Mouse (Mus musculus): ENCODE measurements around the gene Icam1. TPM values are rescaled to one million over a fixed set of nuclear protein-coding genes. Genes with fewer than 3 reads are reported as not detected.

Gene Icam1
- polyA plus RNA-seq, 1 experiment from 2014 or later: 9.5 TPM

DNA sequence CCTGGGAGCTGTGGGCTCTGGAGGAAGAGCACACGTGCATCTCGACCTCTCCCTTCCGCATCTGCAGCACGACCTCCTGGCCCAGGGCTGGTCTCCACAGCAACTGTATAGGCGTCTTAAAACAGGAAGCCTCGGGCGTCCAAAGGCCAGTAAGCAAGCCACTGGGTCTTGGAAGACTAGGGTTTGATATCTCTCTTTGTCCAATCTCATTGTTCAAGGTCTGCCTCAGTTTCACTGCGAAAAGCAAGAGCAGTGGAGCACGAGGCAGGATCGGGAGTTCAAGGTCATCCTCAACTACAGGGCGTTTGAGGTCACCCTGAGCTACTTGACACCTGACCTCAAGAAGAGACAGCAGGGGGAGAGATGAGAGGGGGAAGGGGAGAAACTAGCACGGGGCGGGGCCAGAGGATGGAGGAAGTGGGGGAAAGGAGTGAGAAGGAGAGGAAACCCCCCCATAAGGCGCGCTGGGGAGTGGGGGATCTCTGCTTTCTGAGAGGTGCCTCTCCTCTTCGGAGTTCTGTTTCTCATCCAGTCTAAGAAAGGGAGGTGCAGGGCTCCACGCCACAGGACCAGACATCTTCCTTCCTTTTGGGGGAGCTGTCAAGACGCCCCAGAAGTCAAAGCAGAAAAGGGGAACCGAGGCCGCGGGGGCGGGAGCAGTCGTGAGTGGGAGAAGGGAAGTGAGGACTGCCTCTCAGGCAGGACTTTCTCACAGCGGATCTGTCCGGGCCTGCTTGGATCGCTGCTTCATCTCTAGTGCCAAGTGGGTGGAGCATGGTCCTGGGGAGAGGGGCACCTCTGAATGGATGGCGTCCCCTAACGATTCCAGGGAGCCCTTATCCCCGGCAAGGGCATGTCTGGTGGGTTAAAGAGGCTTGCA is 854 bp upstream of the Icam1 start:
- Histone ChIP-seq H3K36me3 (ENCODE audit: control insufficient read depth, insufficient read depth, low read length) (no peaks in the 10 kb centered on the region), H3K4me1 (replicated peaks; ENCODE audit: control insufficient read depth, insufficient read depth) (no peaks in the 10 kb centered on the region), H3K27me3 (ENCODE audit: control insufficient read depth, insufficient read depth, low read length) (no peaks in the 10 kb centered on the region), H3K27ac (replicated peaks) (peak overlapping the region; percentile 45), H3K4me2 (replicated peaks; ENCODE audit: low read depth) (peak overlapping the region; percentile 69), H3K4me3 (ENCODE audit: low read depth, low read length) (peak overlapping the region; percentile 41), H3K9ac (ENCODE audit: low read length) (peak overlapping the region; percentile 50), H3K9me3 (ENCODE audit: control insufficient read depth, low read length) (no peaks in the 10 kb centered on the region)
- WGBS: 9% methylated on average over 29 of the region's 29 CpGs
- peak; percentile 37 for DNase-seq (ENCODE audit: low spot score)
- peak; percentile 37; the same call in 1 of the 2 replicates for ATAC-seq (ENCODE audit: low FRiP score, low TSS enrichment)
- no peak for TF ChIP-seq EP300 (optimal IDR thresholded peaks at IDR 0.05)
- TF ChIP-seq CTCF (IDR thresholded peaks at IDR 0.05; ENCODE audit: low read depth): no peak

GRCm38 (mm10) chr9:21016331-21017176 is 769 bp downstream of the Icam1 start:
- Histone ChIP-seq H3K9me3 (ENCODE audit: control insufficient read depth, low read length) (no peaks in the 10 kb centered on the region), H3K27ac (replicated peaks) (no peak overlapping the region; the same call in 1 of the 2 replicates), H3K4me3 (ENCODE audit: low read depth, low read length) (peak overlapping the region; percentile 41), H3K27me3 (ENCODE audit: control insufficient read depth, insufficient read depth, low read length) (no peaks in the 10 kb centered on the region), H3K4me2 (replicated peaks; ENCODE audit: low read depth) (peak overlapping the region; percentile 69), H3K36me3 (ENCODE audit: control insufficient read depth, insufficient read depth, low read length) (no peaks in the 10 kb centered on the region), H3K9ac (ENCODE audit: low read length) (peak overlapping the region; percentile 35; the same call in 1 of the 2 replicates), H3K4me1 (replicated peaks; ENCODE audit: control insufficient read depth, insufficient read depth) (no peaks in the 10 kb centered on the region)
- DNase-seq (ENCODE audit: low spot score): no peak
- WGBS: 7% methylated on average over 17 of the region's 17 CpGs
- ATAC-seq (ENCODE audit: low FRiP score, low TSS enrichment): no peak
- TF ChIP-seq CTCF (IDR thresholded peaks at IDR 0.05; ENCODE audit: low read depth) (no peak), EP300 (optimal IDR thresholded peaks at IDR 0.05) (no peak)

- WGBS: 38% methylated on average over 4 of the region's 4 CpGs
- Histone ChIP-seq H3K27me3 (ENCODE audit: control insufficient read depth, insufficient read depth, low read length) (no peaks in the 10 kb centered on the region), H3K36me3 (ENCODE audit: control insufficient read depth, insufficient read depth, low read length) (no peaks in the 10 kb centered on the region), H3K9ac (ENCODE audit: low read length) (no peak overlapping the region), H3K4me1 (replicated peaks; ENCODE audit: control insufficient read depth, insufficient read depth) (no peaks in the 10 kb centered on the region), H3K4me3 (ENCODE audit: low read depth, low read length) (no peak overlapping the region; the same call in 1 of the 2 replicates), H3K4me2 (replicated peaks; ENCODE audit: low read depth) (peak overlapping the region; percentile 69; the same call in 1 of the 2 replicates), H3K9me3 (ENCODE audit: control insufficient read depth, low read length) (no peaks in the 10 kb centered on the region), H3K27ac (replicated peaks) (no peak overlapping the region)
- TF ChIP-seq CTCF (IDR thresholded peaks at IDR 0.05; ENCODE audit: low read depth) (no peak), EP300 (optimal IDR thresholded peaks at IDR 0.05) (no peak)
- ATAC-seq (ENCODE audit: low FRiP score, low TSS enrichment) (no peak), DNase-seq (ENCODE audit: low spot score) (no peak)
These were observed 1.4 kb downstream of the Icam1 start for GRCm38 (mm10) chr9:21017177-21017575.

- ATAC-seq (ENCODE audit: low FRiP score, low TSS enrichment) (no peak), DNase-seq (ENCODE audit: low spot score) (no peak)
- Histone ChIP-seq H3K9ac (ENCODE audit: low read length) (no peak overlapping the region), H3K27me3 (ENCODE audit: control insufficient read depth, insufficient read depth, low read length) (no peaks in the 10 kb centered on the region), H3K9me3 (ENCODE audit: control insufficient read depth, low read length) (no peaks in the 10 kb centered on the region), H3K4me3 (ENCODE audit: low read depth, low read length) (no peak overlapping the region), H3K27ac (replicated peaks) (no peak overlapping the region), H3K4me2 (replicated peaks; ENCODE audit: low read depth) (no peak overlapping the region), H3K4me1 (replicated peaks; ENCODE audit: control insufficient read depth, insufficient read depth) (no peaks in the 10 kb centered on the region), H3K36me3 (ENCODE audit: control insufficient read depth, insufficient read depth, low read length) (no peaks in the 10 kb centered on the region)
- WGBS: 60% methylated on average over 2 of the region's 2 CpGs
- TF ChIP-seq EP300 (optimal IDR thresholded peaks at IDR 0.05) (no peak), CTCF (IDR thresholded peaks at IDR 0.05; ENCODE audit: low read depth) (no peak)
These were observed 2.8 kb downstream of the Icam1 start for GRCm38 (mm10) chr9:21018600-21018999.

DNA sequence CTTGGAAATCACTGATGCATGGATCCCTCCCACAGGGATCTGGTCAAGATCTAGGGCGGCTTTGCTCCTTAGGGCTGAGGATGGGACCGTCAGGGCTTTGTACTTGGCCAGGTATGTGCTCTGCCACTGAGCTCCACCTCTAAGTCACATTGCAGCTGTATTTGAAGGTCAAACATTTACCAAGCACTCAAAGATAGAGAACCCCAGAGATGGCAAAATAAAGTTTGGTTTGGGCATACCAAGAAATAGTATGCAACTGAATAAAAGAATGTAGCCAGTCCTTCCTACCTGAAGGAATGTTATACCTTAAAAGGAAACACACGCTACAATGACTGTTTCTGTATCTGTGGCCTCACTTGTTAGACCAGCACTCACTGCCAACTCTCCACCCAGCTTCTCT is 5.6 kb downstream of the Icam1 start:
- Histone ChIP-seq H3K36me3 (ENCODE audit: control insufficient read depth, insufficient read depth, low read length) (no peaks in the 10 kb centered on the region), H3K9ac (ENCODE audit: low read length) (no peak overlapping the region), H3K4me1 (replicated peaks; ENCODE audit: control insufficient read depth, insufficient read depth) (no peaks in the 10 kb centered on the region), H3K4me2 (replicated peaks; ENCODE audit: low read depth) (no peak overlapping the region), H3K4me3 (ENCODE audit: low read depth, low read length) (no peak overlapping the region), H3K9me3 (ENCODE audit: control insufficient read depth, low read length) (no peaks in the 10 kb centered on the region), H3K27ac (replicated peaks) (no peak overlapping the region), H3K27me3 (ENCODE audit: control insufficient read depth, insufficient read depth, low read length) (no peaks in the 10 kb centered on the region)
- WGBS: 80% methylated on average over 3 of the region's 3 CpGs
- DNase-seq (ENCODE audit: low spot score) (no peak), ATAC-seq (ENCODE audit: low FRiP score, low TSS enrichment) (no peak)
- TF ChIP-seq EP300 (optimal IDR thresholded peaks at IDR 0.05) (no peak), CTCF (IDR thresholded peaks at IDR 0.05; ENCODE audit: low read depth) (no peak)

All from stomach, postnatal 0 days (tissue).